Mouse (Mus musculus) adrenal gland, adult 18-20 months (tissue): Measurements from ENCODE around the gene 4930480E11Rik. TPM values are rescaled to one million over a fixed set of nuclear protein-coding genes. Genes with fewer than 3 reads are reported as not detected.
"Not testable (repeated sequence)": the region's sequence is repeated elsewhere in the genome, so short reads cannot be mapped to it uniquely, and the experiment has no call there.

ENCODE experiments used
- DNase-seq, 2 experiments: peaks; one replicate each; pipeline ENCODE4 v3.0.0; 2021 to 2022; ENCODE audit warnings: low spot score in 2 of 2
- long read RNA-seq, 2 experiments: library from polyadenylated mRNA; stranded (forward); transcript quantifications; one replicate each; pipeline ENCODE4 v2.0.0; 2021
- total RNA-seq, 2 experiments: library from RNA; stranded (reverse); gene quantifications; 1 replicate in 1 of 2; 2 replicates in 1 of 2; pipeline ENCODE4 v1.2.3; 2021

4930480E11Rik gene
- total RNA-seq = not detected
- long read RNA-seq, experiment 1 = 0 reads
- long read RNA-seq, experiment 2 = 0 reads

DNA sequence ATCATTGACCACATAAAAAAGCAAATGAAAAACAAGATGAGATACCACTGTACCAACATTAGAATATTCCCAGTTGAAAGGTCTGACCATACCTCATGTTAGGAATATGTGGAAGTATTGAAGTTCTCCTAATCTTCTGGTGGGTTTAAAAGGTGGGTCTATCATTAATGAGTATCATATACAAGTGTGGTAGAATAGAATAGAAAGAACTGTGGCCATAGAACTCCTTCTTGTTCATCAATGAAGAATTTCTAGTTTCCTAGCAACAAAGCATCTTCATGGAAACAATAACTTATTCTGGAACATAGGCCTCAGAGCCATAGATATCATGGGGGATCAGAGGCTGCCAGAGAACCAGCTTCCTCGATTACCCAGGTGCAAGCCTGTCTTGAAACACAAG, at the start of gene 4930480E11Rik:
Gene 4930480E11Rik, plus strand, starts transcription at position 301 of the 400 bp plus-strand sequence.
- no peak for DNase-seq

DNA sequence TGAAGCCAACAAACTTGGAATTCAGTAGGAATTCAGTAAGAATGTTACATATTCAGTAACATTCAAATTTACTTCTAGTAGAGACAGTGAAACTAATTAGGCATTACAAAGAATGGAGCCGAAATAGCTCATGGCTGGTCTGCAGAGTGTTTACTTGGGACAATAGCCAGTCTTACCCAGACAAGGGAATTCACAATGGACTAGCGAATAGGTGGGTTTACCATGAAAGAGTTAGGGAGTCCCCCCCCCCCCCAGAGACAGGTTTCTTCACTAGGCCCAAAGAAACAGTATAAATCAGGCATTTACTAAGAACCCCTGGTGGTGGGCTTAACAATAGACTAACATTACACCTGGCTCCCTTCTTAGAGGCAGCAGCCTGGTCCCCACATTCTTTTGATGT, 33.9 kb downstream of the 4930480E11Rik start:
- DNase-seq = not testable (repeated sequence)

Other genes with a start within 250 kb of the 4930480E11Rik start
- not detected for gene Gm5938, start 244.2 kb upstream of the 4930480E11Rik start, total RNA-seq
- not detected for gene Obp1b, start 182.9 kb upstream of the 4930480E11Rik start, total RNA-seq
- not detected for gene Gm14743, start 123.7 kb upstream of the 4930480E11Rik start, total RNA-seq
- gene Prrg1, start 214.3 kb downstream of the 4930480E11Rik start, total RNA-seq = 1 to 10 TPM; 2.4 to 3.2 TPM